Mouse (Mus musculus): ENCODE data around the gene Gpc2. TPM values are rescaled to one million over a fixed set of nuclear protein-coding genes. Genes with fewer than 3 reads are reported as not detected.

The Gpc2 gene
- total and polyA plus RNA-seq, 2 experiments from 2014 or later, result 35.9 to 102 TPM

GRCm38 (mm10) chr5:138251144-138251543 lies 28.7 kb downstream of the Gpc2 start:
- TF ChIP-seq CTCF (IDR thresholded peaks at IDR 0.05; ENCODE audit: low read depth), result no peak
- Histone ChIP-seq H3K4me2 (ENCODE audit: low read depth, low read length) (no peak overlapping the region), H3K27me3 (ENCODE audit: insufficient read depth, low read length) (no peaks in the 10 kb centered on the region), H3K4me3 (ENCODE audit: low read length) (no peak overlapping the region), H3K9ac (replicated peaks; ENCODE audit: low read length) (no peak overlapping the region), H3K9me3 (ENCODE audit: low read length) (no peaks in the 10 kb centered on the region), H3K4me1 (ENCODE audit: insufficient read depth, low read length) (peaks cover 2% of the 10 kb centered on the region), H3K27ac (no peak overlapping the region), H3K36me3 (ENCODE audit: insufficient read depth, low read length) (no peaks in the 10 kb centered on the region)
- 86% methylated on average over 12 of the region's 12 CpGs for WGBS
- ATAC-seq (no peak), DNase-seq (ENCODE audit: low spot score) (no peak)

- TF ChIP-seq CTCF (IDR thresholded peaks at IDR 0.05; ENCODE audit: low read depth), result no peak
- ATAC-seq (no peak), DNase-seq (ENCODE audit: low spot score) (no peak)
- Histone ChIP-seq H3K36me3 (ENCODE audit: insufficient read depth, low read length) (no peaks in the 10 kb centered on the region), H3K9me3 (ENCODE audit: low read length) (no peaks in the 10 kb centered on the region), H3K4me3 (ENCODE audit: low read length) (no peak overlapping the region), H3K27me3 (ENCODE audit: insufficient read depth, low read length) (no peaks in the 10 kb centered on the region), H3K9ac (replicated peaks; ENCODE audit: low read length) (no peak overlapping the region), H3K27ac (no peak overlapping the region), H3K4me1 (ENCODE audit: insufficient read depth, low read length) (no peaks in the 10 kb centered on the region), H3K4me2 (ENCODE audit: low read depth, low read length) (no peak overlapping the region)
- WGBS, result 43% methylated on average over 2 of the region's 2 CpGs
Measured at GRCm38 (mm10) chr5:138241511-138241910, 38.3 kb downstream of the Gpc2 start.

GRCm38 (mm10) chr5:138234224-138234623 lies 45.6 kb downstream of the Gpc2 start:
- ATAC-seq, result no peak
- Histone ChIP-seq H3K4me3 (ENCODE audit: low read length) (no peak overlapping the region), H3K9ac (replicated peaks; ENCODE audit: low read length) (no peak overlapping the region), H3K9me3 (ENCODE audit: low read length) (no peaks in the 10 kb centered on the region), H3K36me3 (ENCODE audit: insufficient read depth, low read length) (no peaks in the 10 kb centered on the region), H3K4me2 (ENCODE audit: low read depth, low read length) (no peak overlapping the region), H3K27me3 (ENCODE audit: insufficient read depth, low read length) (no peaks in the 10 kb centered on the region), H3K4me1 (ENCODE audit: insufficient read depth, low read length) (no peaks in the 10 kb centered on the region), H3K27ac (no peak overlapping the region)
- no peak for TF ChIP-seq CTCF (IDR thresholded peaks at IDR 0.05; ENCODE audit: low read depth)
- no peak for DNase-seq (ENCODE audit: low spot score)

- Histone ChIP-seq H3K9me3 (ENCODE audit: low read length) (no peaks in the 10 kb centered on the region), H3K27ac (no peak overlapping the region), H3K9ac (replicated peaks; ENCODE audit: low read length) (no peak overlapping the region), H3K4me1 (ENCODE audit: insufficient read depth, low read length) (no peaks in the 10 kb centered on the region), H3K36me3 (ENCODE audit: insufficient read depth, low read length) (no peaks in the 10 kb centered on the region), H3K4me3 (ENCODE audit: low read length) (no peak overlapping the region), H3K27me3 (ENCODE audit: insufficient read depth, low read length) (no peaks in the 10 kb centered on the region), H3K4me2 (ENCODE audit: low read depth, low read length) (no peak overlapping the region)
- no peak for TF ChIP-seq CTCF (IDR thresholded peaks at IDR 0.05; ENCODE audit: low read depth)
- ATAC-seq (no peak), DNase-seq (ENCODE audit: low spot score) (no peak)
- 87% methylated on average over 2 of the region's 2 CpGs for WGBS
Measured at GRCm38 (mm10) chr5:138233778-138234177, 46.0 kb downstream of the Gpc2 start.

GRCm38 (mm10) chr5:138229511-138229910 lies 50.3 kb downstream of the Gpc2 start:
- Histone ChIP-seq H3K27ac (no peak overlapping the region), H3K4me3 (ENCODE audit: low read length) (no peak overlapping the region), H3K4me2 (ENCODE audit: low read depth, low read length) (no peak overlapping the region), H3K27me3 (ENCODE audit: insufficient read depth, low read length) (no peaks in the 10 kb centered on the region), H3K36me3 (ENCODE audit: insufficient read depth, low read length) (no peaks in the 10 kb centered on the region), H3K9me3 (ENCODE audit: low read length) (no peaks in the 10 kb centered on the region), H3K4me1 (ENCODE audit: insufficient read depth, low read length) (no peaks in the 10 kb centered on the region), H3K9ac (replicated peaks; ENCODE audit: low read length) (no peak overlapping the region)
- no peak for TF ChIP-seq CTCF (IDR thresholded peaks at IDR 0.05; ENCODE audit: low read depth)
- ATAC-seq (no peak), DNase-seq (ENCODE audit: low spot score) (no peak)
- 95% methylated on average over 3 of the region's 3 CpGs for WGBS

GRCm38 (mm10) chr5:138228026-138228425 lies 51.8 kb downstream of the Gpc2 start:
- Histone ChIP-seq H3K27me3 (ENCODE audit: insufficient read depth, low read length) (no peaks in the 10 kb centered on the region), H3K36me3 (ENCODE audit: insufficient read depth, low read length) (no peaks in the 10 kb centered on the region), H3K4me3 (ENCODE audit: low read length) (no peak overlapping the region), H3K4me2 (ENCODE audit: low read depth, low read length) (no peak overlapping the region), H3K9me3 (ENCODE audit: low read length) (no peaks in the 10 kb centered on the region), H3K4me1 (ENCODE audit: insufficient read depth, low read length) (no peaks in the 10 kb centered on the region), H3K27ac (no peak overlapping the region), H3K9ac (replicated peaks; ENCODE audit: low read length) (no peak overlapping the region)
- DNase-seq (ENCODE audit: low spot score) (peak; percentile 9), ATAC-seq (no peak)
- 67% methylated on average over 3 of the region's 3 CpGs for WGBS
- TF ChIP-seq CTCF (IDR thresholded peaks at IDR 0.05; ENCODE audit: low read depth), result peak; percentile 56

GRCm38 (mm10) chr5:138227367-138227766 lies 52.4 kb downstream of the Gpc2 start:
- no peak overlapping the region for H3K4me2 ChIP-seq (ENCODE audit: low read depth, low read length)
- DNase-seq (ENCODE audit: low spot score) (no peak), ATAC-seq (no peak)
- no peak overlapping the region for H3K4me3 ChIP-seq (ENCODE audit: low read length)
- no peaks in the 10 kb centered on the region for H3K4me1 ChIP-seq (ENCODE audit: insufficient read depth, low read length)
- no peak overlapping the region for H3K27ac ChIP-seq
- no peak overlapping the region for H3K9ac ChIP-seq (replicated peaks; ENCODE audit: low read length)
- WGBS, result 74% methylated on average over 2 of the region's 2 CpGs
- no peaks in the 10 kb centered on the region for H3K9me3 ChIP-seq (ENCODE audit: low read length)
- no peak for TF ChIP-seq CTCF (IDR thresholded peaks at IDR 0.05; ENCODE audit: low read depth)
- H3K27me3 ChIP-seq (ENCODE audit: insufficient read depth, low read length), result no peaks in the 10 kb centered on the region
- no peaks in the 10 kb centered on the region for H3K36me3 ChIP-seq (ENCODE audit: insufficient read depth, low read length)
